Mouse (Mus musculus): Measurements from ENCODE around the gene Top1.

DNA sequence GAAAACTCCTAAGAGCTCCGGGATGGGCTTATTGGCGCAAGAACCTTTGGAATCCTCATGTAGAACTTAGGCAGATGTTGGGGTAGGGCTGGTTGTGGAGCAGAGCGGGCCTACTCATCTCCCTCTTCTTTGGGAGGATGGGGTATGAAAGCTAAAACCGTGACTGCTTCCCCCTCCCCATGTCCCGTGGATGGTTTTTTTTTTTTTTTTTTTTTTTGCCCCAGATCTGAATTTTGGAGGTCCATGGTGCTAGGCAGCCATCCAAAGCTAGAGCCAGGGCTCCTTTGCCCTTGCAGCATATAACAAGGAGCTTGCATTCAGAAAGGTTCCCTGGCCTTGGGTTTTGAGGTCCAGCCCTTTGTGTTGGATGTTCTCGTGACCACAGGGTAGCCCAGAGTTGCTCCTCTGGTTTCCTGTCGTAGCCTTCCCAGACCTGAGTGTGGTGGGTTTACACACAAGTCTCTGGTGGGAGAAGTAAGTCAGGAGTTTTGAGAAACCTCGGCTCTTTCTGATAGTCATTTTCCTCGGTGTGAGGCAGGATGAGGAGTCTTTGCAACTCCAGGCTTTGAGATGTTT lies 86.8 kb downstream of the Top1 start:
- no peak for TF ChIP-seq POLR2A (IDR thresholded peaks at IDR 0.05; ENCODE audit: control insufficient read depth, extremely low read depth, insufficient read depth, low read length, poor library complexity)
- no peak for TF ChIP-seq CTCF (IDR thresholded peaks at IDR 0.05; ENCODE audit: borderline replicate concordance, control insufficient read depth, extremely low read depth, insufficient read depth, low read length, poor library complexity)

All from thymus, adult 2 months (tissue).